Mouse (Mus musculus) forebrain, postnatal 0 days (tissue): ENCODE measurements at regions not wholly inside any gene's neighbourhood (a gene's known extent, or its start where the extent isn't known, plus 50 kb on each side); places are given as distances from the start of the nearest gene placed in this dataset.

Experiments
- ATAC-seq: fragments of 200-750 bp; cut with Nextera tagmentation; 2 replicates; pipeline ENCODE4 v1.8.0; 2017; ENCODE audit warnings: mild to moderate bottlenecking, moderate library complexity
- DNase-seq: peaks from one replicate; pipeline ENCODE4 v3.0.0-alpha.2; 2015
- H3K27ac ChIP-seq: fragments of 300-500 bp; sonication (generic); 2 replicates; pipeline ENCODE4 v1.5.1; 2014; ENCODE audit warnings: low read depth, mild to moderate bottlenecking, antibody characterized with exemption, low read length, moderate library complexity, mixed read lengths
- H3K27me3 ChIP-seq: fragments of 300-500 bp; sonication (generic); 2 replicates; pipeline ENCODE4 v1.6.1; 2014; ENCODE audit warnings: mild to moderate bottlenecking, low read length, mixed read lengths; ENCODE audit not compliant: insufficient read depth
- H3K36me3 ChIP-seq: fragments of 300-500 bp; sonication (generic); 2 replicates; pipeline ENCODE4 v1.6.1; 2014; ENCODE audit warnings: mild to moderate bottlenecking, moderate library complexity; ENCODE audit not compliant: insufficient read depth
- H3K4me1 ChIP-seq: fragments of 300-500 bp; sonication (generic); 2 replicates; pipeline ENCODE4 v1.6.1; 2014; ENCODE audit warnings: antibody characterized with exemption; ENCODE audit not compliant: insufficient read depth
- H3K4me2 ChIP-seq: fragments of 300-500 bp; sonication (generic); 2 replicates; pipeline ENCODE4 v1.6.1; 2014; ENCODE audit warnings: low read depth, mild to moderate bottlenecking, moderate library complexity
- H3K4me3 ChIP-seq: fragments of 300-500 bp; sonication (generic); 2 replicates; pipeline ENCODE4 v1.5.1; 2014; ENCODE audit warnings: low read depth, low read length, mixed read lengths
- H3K9ac ChIP-seq: fragments of 300-500 bp; sonication (generic); 2 replicates; pipeline ENCODE4 v1.6.1; 2014; ENCODE audit warnings: mild to moderate bottlenecking
- H3K9me3 ChIP-seq: fragments of 300-500 bp; sonication (generic); 2 replicates; pipeline ENCODE4 v1.6.1; 2016; ENCODE audit warnings: low read length
- CTCF ChIP-seq: sonication (generic); IDR thresholded peaks from 2 replicates; pipeline ENCODE4 v1.5.1; 2016; ENCODE audit warnings: antibody characterized with exemption, control low read depth, low read depth
- WGBS: fragments of 180-500 bp; shearing (Covaris S2); extraction: QIAGEN DNeasy Blood & Tissue Kit; methylation state at CpG from one replicate; pipeline ENCODE4 v1.1.7; 2014; 5-methylcytosine and 5-hydroxymethylcytosine counted together

GRCm38 (mm10) chr1:161345111-161345510 lies 50.1 kb upstream of the Tnfsf4 start:
- no peak for TF ChIP-seq CTCF
- H3K36me3 ChIP-seq = no peaks in the 10 kb centered on the region
- H3K4me3 ChIP-seq = no peak overlapping the region
- H3K4me1 ChIP-seq = no peaks in the 10 kb centered on the region
- no peak for DNase-seq
- WGBS = 41% methylated on average over 2 of the region's 2 CpGs
- no peaks in the 10 kb centered on the region for H3K27me3 ChIP-seq
- no peaks in the 10 kb centered on the region for H3K9me3 ChIP-seq
- no peak overlapping the region for H3K27ac ChIP-seq
- no peak overlapping the region for H3K4me2 ChIP-seq
- H3K9ac ChIP-seq = no peak overlapping the region
- no peak for ATAC-seq
